Mouse (Mus musculus) cerebellum, adult 11 months (tissue): ENCODE measurements around the gene Serpinb2.

ENCODE experiments used
- DNase-seq: peaks from one replicate; pipeline ENCODE4 v3.0.0; 2022

Serpinb2 gene

GRCm38 (mm10) chr1:107582900-107583299 lies 71.7 kb downstream of the Serpinb2 start:
- DNase-seq, result no peak

GRCm38 (mm10) chr1:107583958-107584376 lies 72.7 kb downstream of the Serpinb2 start:
- DNase-seq, result no peak

GRCm38 (mm10) chr1:107584932-107585331 lies 73.7 kb downstream of the Serpinb2 start:
- DNase-seq, result no peak
